Mouse (Mus musculus) stomach, embryonic 14.5 days (tissue): ENCODE data around the gene Zbed6. TPM values are rescaled to one million over a fixed set of nuclear protein-coding genes. Genes with fewer than 3 reads are reported as not detected.

Source experiments
- ATAC-seq: fragments of 200-750 bp; cut with Nextera tagmentation; 2 replicates; pipeline ENCODE4 v1.8.0; 2017; ENCODE audit warnings: low read depth, moderate TSS enrichment; ENCODE audit not compliant: insufficient number of reproducible peaks, insufficient read depth, low FRiP score
- H3K27ac ChIP-seq: fragments of 300-500 bp; sonication (generic); 2 replicates; pipeline ENCODE4 v1.5.1; 2014; ENCODE audit warnings: mild to moderate bottlenecking, low read length, moderate library complexity, mixed read lengths
- H3K27me3 ChIP-seq: fragments of 300-500 bp; sonication (generic); 2 replicates; pipeline ENCODE4 v1.6.1; 2014; ENCODE audit warnings: low read length, control low read depth, mixed read lengths; ENCODE audit not compliant: control insufficient read depth, insufficient read depth
- H3K36me3 ChIP-seq: fragments of 300-500 bp; sonication (generic); 2 replicates; pipeline ENCODE4 v1.6.1; 2014; ENCODE audit warnings: mild to moderate bottlenecking, control low read depth, low read length, moderate library complexity, mixed read lengths; ENCODE audit not compliant: control insufficient read depth, insufficient read depth
- H3K4me1 ChIP-seq: fragments of 300-500 bp; sonication (generic); 2 replicates; pipeline ENCODE4 v1.6.1; 2014; ENCODE audit warnings: low read length, control low read depth, mixed read lengths; ENCODE audit not compliant: control insufficient read depth, insufficient read depth
- H3K4me2 ChIP-seq: fragments of 300-500 bp; sonication (generic); replicated peaks from 2 replicates; pipeline ENCODE4 v1.6.1; 2014; ENCODE audit warnings: low read depth, low read length, control low read depth
- H3K4me3 ChIP-seq: fragments of 300-500 bp; sonication (generic); 2 replicates; pipeline ENCODE4 v1.5.1; 2014; ENCODE audit warnings: low read depth, low read length, control low read depth
- H3K9ac ChIP-seq: fragments of 300-500 bp; sonication (generic); replicated peaks from 2 replicates; pipeline ENCODE4 v1.6.1; 2014; ENCODE audit warnings: low read depth, mild to moderate bottlenecking, control low read depth, low read length, moderate library complexity, mixed read lengths
- H3K9me3 ChIP-seq: fragments of 300-500 bp; sonication (generic); 2 replicates; pipeline ENCODE4 v1.6.1; 2016; ENCODE audit warnings: low read depth, low read length, control low read depth; ENCODE audit not compliant: control insufficient read depth
- WGBS: fragments of 180-500 bp; shearing (Covaris S2); extraction: QIAGEN DNeasy Blood & Tissue Kit; methylation state at CpG from one replicate; pipeline ENCODE4 v1.1.7; 2014; 5-methylcytosine and 5-hydroxymethylcytosine counted together
- polyA plus RNA-seq: library from polyadenylated mRNA; unstranded; fragments of >200 nt; fragmentation: Nextera tagmentation; extraction: Ambion mirVana; gene quantifications from 2 replicates; pipeline ENCODE4 v1.2.1, GENCODE M21; 2014

Gene Zbed6
- polyA plus RNA-seq, 1 experiment from 2014 or later: not detected

- H3K4me3 ChIP-seq: no peak overlapping the region
- no peak overlapping the region for H3K9ac ChIP-seq
- 44% methylated on average over 2 of the region's 2 CpGs for WGBS
- no peak overlapping the region for H3K4me2 ChIP-seq
- H3K9me3 ChIP-seq: no peaks in the 10 kb centered on the region
- no peak for ATAC-seq
- H3K27ac ChIP-seq: no peak overlapping the region
- no peaks in the 10 kb centered on the region for H3K27me3 ChIP-seq
- no peaks in the 10 kb centered on the region for H3K4me1 ChIP-seq
- peaks cover 43% of the 10 kb centered on the region for H3K36me3 ChIP-seq
These were observed 42.8 kb downstream of the Zbed6 start for GRCm38 (mm10) chr1:133617908-133618307.

GRCm38 (mm10) chr1:133613817-133614216 is 46.9 kb downstream of the Zbed6 start:
- Histone ChIP-seq H3K4me1 (no peaks in the 10 kb centered on the region), H3K9me3 (no peaks in the 10 kb centered on the region), H3K4me2 (no peak overlapping the region), H3K4me3 (no peak overlapping the region), H3K27ac (no peak overlapping the region), H3K9ac (no peak overlapping the region), H3K27me3 (no peaks in the 10 kb centered on the region), H3K36me3 (peaks cover 16% of the 10 kb centered on the region; the same call in 1 of the 2 replicates)
- no peak for ATAC-seq
- 77% methylated on average over 3 of the region's 3 CpGs for WGBS

GRCm38 (mm10) chr1:133611436-133611835 is 49.2 kb downstream of the Zbed6 start:
- no peak for ATAC-seq
- Histone ChIP-seq H3K4me2 (no peak overlapping the region), H3K4me3 (no peak overlapping the region), H3K27me3 (no peaks in the 10 kb centered on the region), H3K4me1 (0 out of 2 replicates have a peak, but pooled peaks cover 2% of the 10 kb centered on the region), H3K9me3 (no peaks in the 10 kb centered on the region), H3K36me3 (peaks cover 16% of the 10 kb centered on the region), H3K9ac (no peak overlapping the region), H3K27ac (no peak overlapping the region)
- 91% methylated on average over 1 of the region's 1 CpGs for WGBS

GRCm38 (mm10) chr1:133610601-133611000 is 50.1 kb downstream of the Zbed6 start:
- no peak overlapping the region for H3K9ac ChIP-seq
- H3K4me3 ChIP-seq: no peak overlapping the region
- no peak for ATAC-seq
- H3K27ac ChIP-seq: no peak overlapping the region
- 0 out of 2 replicates have a peak, but pooled peaks cover 2% of the 10 kb centered on the region for H3K4me1 ChIP-seq
- no peaks in the 10 kb centered on the region for H3K9me3 ChIP-seq
- no peaks in the 10 kb centered on the region for H3K27me3 ChIP-seq
- peaks cover 23% of the 10 kb centered on the region for H3K36me3 ChIP-seq
- 0 out of 2 replicates have a peak overlapping the region, but pooled peaks have one; percentile 10 for H3K4me2 ChIP-seq
- 56% methylated on average over 6 of the region's 6 CpGs for WGBS

- peak; percentile 98 for ATAC-seq
- H3K9me3 ChIP-seq: no peaks in the 10 kb centered on the region
- H3K36me3 ChIP-seq: peaks cover 30% of the 10 kb centered on the region
- under 1% methylated on average over 72 of the region's 73 CpGs for WGBS
- H3K27ac ChIP-seq: peak within 1 kb of the TSS; percentile 91
- H3K4me3 ChIP-seq: peak within 1 kb of the TSS; percentile 77
- H3K27me3 ChIP-seq: no peaks in the 10 kb centered on the region
- H3K9ac ChIP-seq: peak within 1 kb of the TSS; percentile 88
- H3K4me1 ChIP-seq: 0 out of 2 replicates have a peak, but pooled peaks cover 2% of the 10 kb centered on the region
- H3K4me2 ChIP-seq: peak within 1 kb of the TSS; percentile 52
These were observed 50.7 kb downstream of the Zbed6 start, which contains the start of gene Snrpe for GRCm38 (mm10) chr1:133609771-133610502. TSS of gene Snrpe (minus strand) at chr1:133610291.

Other genes with a start within 250 kb of the Zbed6 start
- 8.2 and 8.5 TPM in 2 replicates for gene Sox13, start 236.5 kb downstream of the Zbed6 start, polyA plus RNA-seq
- 697 and 785 TPM in 2 replicates for gene Snrpe, start 50.6 kb downstream of the Zbed6 start, polyA plus RNA-seq
- 18.2 and 18.6 TPM in 2 replicates for gene Gm38394, start 433 bp upstream of the Zbed6 start, polyA plus RNA-seq
- gene Lax1, start 29.2 kb upstream of the Zbed6 start, polyA plus RNA-seq: 0.35 and 0.42 TPM in 2 replicates
- 38.3 and 38.8 TPM in 2 replicates for gene Atp2b4, start 140.2 kb upstream of the Zbed6 start, polyA plus RNA-seq
- 1.8 and 2.1 TPM in 2 replicates for gene Optc, start 247.1 kb upstream of the Zbed6 start, polyA plus RNA-seq